Mouse (Mus musculus) left cerebral cortex, adult 11 months (tissue): ENCODE measurements around the gene Dcdc2c.

Experiments used
- DNase-seq: peaks from one replicate; pipeline ENCODE4 v3.0.0; 2022; ENCODE audit warnings: low spot score

Dcdc2c gene

GRCm38 (mm10) chr12:28552299-28552698, at the start of gene Dcdc2c:
Gene Dcdc2c (minus strand): TSS chr12:28552399.
- no peak for DNase-seq

- no peak for DNase-seq
These were observed 46.4 kb upstream of the Dcdc2c start for GRCm38 (mm10) chr12:28598526-28598991.

- DNase-seq: no peak
These were observed 45.9 kb upstream of the Dcdc2c start for GRCm38 (mm10) chr12:28598110-28598509.

- no peak for DNase-seq
These were observed 45.5 kb upstream of the Dcdc2c start for GRCm38 (mm10) chr12:28597699-28598098.

GRCm38 (mm10) chr12:28596851-28597250, 44.7 kb upstream of the Dcdc2c start:
- DNase-seq: no peak

GRCm38 (mm10) chr12:28590428-28590827, 38.2 kb upstream of the Dcdc2c start:
- no peak for DNase-seq

GRCm38 (mm10) chr12:28589090-28589868, 37.1 kb upstream of the Dcdc2c start:
- peak; percentile 89 for DNase-seq

GRCm38 (mm10) chr12:28587949-28588348, 35.8 kb upstream of the Dcdc2c start:
- DNase-seq: peak; percentile 72

- no peak for DNase-seq
These were observed 31.8 kb upstream of the Dcdc2c start for GRCm38 (mm10) chr12:28584036-28584435.

GRCm38 (mm10) chr12:28582423-28582822, 30.2 kb upstream of the Dcdc2c start, which contains the start of gene Allc:
Gene Allc (minus strand): TSS chr12:28582523.
- DNase-seq: no peak

GRCm38 (mm10) chr12:28579132-28579531, 26.9 kb upstream of the Dcdc2c start:
- no peak for DNase-seq

GRCm38 (mm10) chr12:28578147-28578546, 25.9 kb upstream of the Dcdc2c start:
- no peak for DNase-seq

- no peak for DNase-seq
These were observed 23.3 kb upstream of the Dcdc2c start for GRCm38 (mm10) chr12:28575366-28576070.

- DNase-seq: no peak
These were observed 20.0 kb upstream of the Dcdc2c start for GRCm38 (mm10) chr12:28572241-28572640.

- DNase-seq: no peak
These were observed 424 bp downstream of the Dcdc2c start for GRCm38 (mm10) chr12:28551775-28552174.

- DNase-seq: no peak
These were observed 3.3 kb downstream of the Dcdc2c start for GRCm38 (mm10) chr12:28548887-28549286.

- DNase-seq: no peak
These were observed 37.9 kb downstream of the Dcdc2c start for GRCm38 (mm10) chr12:28514264-28514775.

- DNase-seq: no peak
These were observed 42.4 kb downstream of the Dcdc2c start for GRCm38 (mm10) chr12:28509699-28510280.

GRCm38 (mm10) chr12:28494289-28494688, 57.9 kb downstream of the Dcdc2c start:
- DNase-seq: no peak

- DNase-seq: no peak
These were observed 69.6 kb downstream of the Dcdc2c start for GRCm38 (mm10) chr12:28482483-28483160.

GRCm38 (mm10) chr12:28460951-28461431, 91.2 kb downstream of the Dcdc2c start:
- peak; percentile 1 for DNase-seq

- no peak for DNase-seq
These were observed 91.7 kb downstream of the Dcdc2c start for GRCm38 (mm10) chr12:28460523-28460922.
